Mouse (Mus musculus) limb, embryonic 12.5 days (tissue): ENCODE data around the gene Map1b. TPM values are rescaled to one million over a fixed set of nuclear protein-coding genes. Genes with fewer than 3 reads are reported as not detected.

Experiments
- ATAC-seq: fragments of 200-750 bp; cut with Nextera tagmentation; 2 replicates; pipeline ENCODE4 v1.8.0; 2017; ENCODE audit warnings: low read depth, moderate TSS enrichment; ENCODE audit not compliant: insufficient number of reproducible peaks, insufficient read depth, low FRiP score, low TSS enrichment
- H3K27ac ChIP-seq: fragments of 300-500 bp; sonication (generic); 2 replicates; pipeline ENCODE4 v1.5.1; 2016; ENCODE audit warnings: mild to moderate bottlenecking, moderate library complexity
- H3K27me3 ChIP-seq: fragments of 300-500 bp; sonication (generic); 2 replicates; pipeline ENCODE4 v1.6.1; 2016; ENCODE audit warnings: mild to moderate bottlenecking, moderate library complexity
- H3K36me3 ChIP-seq: fragments of 300-500 bp; sonication (generic); 2 replicates; pipeline ENCODE4 v1.6.1; 2016; ENCODE audit warnings: mild to moderate bottlenecking, moderate library complexity
- H3K4me1 ChIP-seq: fragments of 300-500 bp; sonication (generic); replicated peaks from 2 replicates; pipeline ENCODE4 v1.6.1; 2016
- H3K4me2 ChIP-seq: fragments of 300-500 bp; sonication (generic); 2 replicates; pipeline ENCODE4 v1.6.1; 2016; ENCODE audit warnings: mild to moderate bottlenecking, moderate library complexity
- H3K4me3 ChIP-seq: fragments of 300-500 bp; sonication (generic); replicated peaks from 2 replicates; pipeline ENCODE4 v1.5.1; 2016; ENCODE audit warnings: mild to moderate bottlenecking
- H3K9ac ChIP-seq: fragments of 300-500 bp; sonication (generic); replicated peaks from 2 replicates; pipeline ENCODE4 v1.6.1; 2016; ENCODE audit warnings: mild to moderate bottlenecking, moderate library complexity
- H3K9me3 ChIP-seq: fragments of 300-500 bp; sonication (generic); 2 replicates; pipeline ENCODE4 v1.6.1; 2016; ENCODE audit warnings: mild to moderate bottlenecking, moderate library complexity
- WGBS: fragments of 180-500 bp; shearing (Covaris S2); methylation state at CpG from one replicate; pipeline ENCODE4 v1.1.7; 2016; 5-methylcytosine and 5-hydroxymethylcytosine counted together
- polyA plus RNA-seq: library from polyadenylated mRNA; unstranded; fragments of >200 nt; fragmentation: Nextera tagmentation; extraction: Ambion mirVana; gene quantifications from 2 replicates; pipeline ENCODE4 v1.2.1, GENCODE M21; 2016

The Map1b gene
- polyA plus RNA-seq, 1 experiment from 2014 or later = 137 TPM

DNA sequence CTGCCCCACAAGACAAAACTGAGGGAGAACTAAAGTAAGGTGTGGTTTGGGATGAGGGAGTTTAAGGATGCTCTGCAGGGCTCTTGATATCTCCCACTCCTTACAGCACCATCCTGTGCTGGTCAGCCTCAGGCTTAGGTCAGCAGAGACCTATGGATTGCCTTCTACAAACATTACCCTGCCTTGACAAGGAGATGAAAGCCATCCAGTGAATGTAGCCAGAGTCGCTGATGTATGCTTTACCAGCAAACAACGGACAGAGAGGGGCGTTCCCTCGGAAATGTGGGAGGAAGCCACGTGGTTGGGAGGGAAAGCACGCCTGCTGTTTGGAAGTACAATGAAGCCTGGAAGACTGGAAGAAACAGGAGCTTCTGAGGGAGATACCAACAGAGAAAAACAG lies 71.5 kb downstream of the Map1b start:
- H3K4me1 ChIP-seq = peaks cover 53% of the 10 kb centered on the region
- no peaks in the 10 kb centered on the region for H3K9me3 ChIP-seq
- H3K4me3 ChIP-seq = no peak overlapping the region
- ATAC-seq = no peak
- H3K4me2 ChIP-seq = peak overlapping the region; percentile 23; the same call in 1 of the 2 replicates
- 5% methylated on average over 6 of the region's 6 CpGs for WGBS
- H3K36me3 ChIP-seq = peaks cover 13% of the 10 kb centered on the region
- no peak overlapping the region for H3K27ac ChIP-seq
- no peak overlapping the region for H3K9ac ChIP-seq
- H3K27me3 ChIP-seq = no peaks in the 10 kb centered on the region

DNA sequence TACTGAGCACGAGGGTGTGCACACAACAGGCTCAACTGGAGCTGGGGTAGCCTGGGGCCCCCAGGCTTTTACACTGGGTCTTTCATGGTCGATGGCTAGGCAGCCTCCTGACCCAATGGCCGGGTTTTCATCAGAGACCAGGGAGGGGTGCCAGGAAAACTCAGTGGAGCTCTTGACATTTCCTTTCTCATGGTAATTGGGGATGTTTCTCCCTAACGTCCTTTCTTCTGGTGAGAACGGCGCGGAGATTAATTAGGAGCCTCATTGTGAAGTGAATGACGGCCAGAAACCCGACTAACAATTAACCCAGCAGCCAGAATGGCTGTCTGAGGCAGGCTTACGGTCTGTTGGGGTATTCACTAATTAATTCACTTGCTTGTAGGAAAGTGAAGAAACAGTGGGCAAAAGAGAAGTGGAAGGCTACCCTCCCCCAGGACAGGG lies 71.9 kb downstream of the Map1b start:
- Histone ChIP-seq H3K36me3 (peaks cover 17% of the 10 kb centered on the region), H3K4me2 (peak overlapping the region; percentile 23; the same call in 1 of the 2 replicates), H3K27ac (0 out of 2 replicates have a peak overlapping the region, but pooled peaks have one; percentile 25), H3K9me3 (no peaks in the 10 kb centered on the region), H3K27me3 (no peaks in the 10 kb centered on the region), H3K4me1 (peaks cover 49% of the 10 kb centered on the region), H3K4me3 (no peak overlapping the region), H3K9ac (no peak overlapping the region)
- 15% methylated on average over 10 of the region's 10 CpGs for WGBS
- no peak for ATAC-seq

DNA sequence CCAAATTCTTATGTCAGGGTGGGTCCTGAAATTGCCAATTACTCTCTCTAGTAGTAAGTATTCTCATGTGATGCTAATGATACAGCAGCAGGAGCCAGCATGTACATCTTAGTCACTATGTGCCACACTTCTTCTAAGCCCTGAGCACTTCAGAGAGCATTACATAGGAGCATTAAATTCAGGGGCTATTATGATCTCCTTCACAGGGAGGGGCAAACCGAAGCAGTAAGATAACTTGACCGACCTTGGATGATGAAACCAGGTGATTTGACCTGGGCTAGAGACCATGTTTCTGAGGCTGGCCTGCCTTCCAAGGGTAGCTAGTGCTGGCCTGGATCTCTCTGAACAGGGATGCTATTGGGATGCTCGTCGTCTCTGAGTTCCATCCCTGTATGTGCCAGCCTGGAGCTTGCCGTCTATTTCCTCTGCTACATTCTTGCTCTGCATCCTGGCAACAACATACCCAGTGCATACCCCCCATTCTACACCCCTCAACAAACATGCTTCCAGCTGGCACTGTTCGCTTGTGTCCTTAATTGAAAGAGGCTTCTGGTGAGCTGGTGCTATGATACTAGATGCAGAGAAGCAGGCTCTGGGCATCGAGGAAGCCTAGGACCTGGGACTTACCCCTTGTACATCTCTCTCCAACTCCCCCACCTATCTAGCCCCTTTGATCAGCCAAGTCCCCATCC lies 72.7 kb downstream of the Map1b start:
- Histone ChIP-seq H3K36me3 (peaks cover 18% of the 10 kb centered on the region), H3K4me3 (no peak overlapping the region), H3K9me3 (no peaks in the 10 kb centered on the region), H3K27me3 (no peaks in the 10 kb centered on the region), H3K27ac (no peak overlapping the region), H3K4me1 (peaks cover 42% of the 10 kb centered on the region), H3K9ac (no peak overlapping the region), H3K4me2 (no peak overlapping the region)
- WGBS = 89% methylated on average over 7 of the region's 7 CpGs
- ATAC-seq = no peak

DNA sequence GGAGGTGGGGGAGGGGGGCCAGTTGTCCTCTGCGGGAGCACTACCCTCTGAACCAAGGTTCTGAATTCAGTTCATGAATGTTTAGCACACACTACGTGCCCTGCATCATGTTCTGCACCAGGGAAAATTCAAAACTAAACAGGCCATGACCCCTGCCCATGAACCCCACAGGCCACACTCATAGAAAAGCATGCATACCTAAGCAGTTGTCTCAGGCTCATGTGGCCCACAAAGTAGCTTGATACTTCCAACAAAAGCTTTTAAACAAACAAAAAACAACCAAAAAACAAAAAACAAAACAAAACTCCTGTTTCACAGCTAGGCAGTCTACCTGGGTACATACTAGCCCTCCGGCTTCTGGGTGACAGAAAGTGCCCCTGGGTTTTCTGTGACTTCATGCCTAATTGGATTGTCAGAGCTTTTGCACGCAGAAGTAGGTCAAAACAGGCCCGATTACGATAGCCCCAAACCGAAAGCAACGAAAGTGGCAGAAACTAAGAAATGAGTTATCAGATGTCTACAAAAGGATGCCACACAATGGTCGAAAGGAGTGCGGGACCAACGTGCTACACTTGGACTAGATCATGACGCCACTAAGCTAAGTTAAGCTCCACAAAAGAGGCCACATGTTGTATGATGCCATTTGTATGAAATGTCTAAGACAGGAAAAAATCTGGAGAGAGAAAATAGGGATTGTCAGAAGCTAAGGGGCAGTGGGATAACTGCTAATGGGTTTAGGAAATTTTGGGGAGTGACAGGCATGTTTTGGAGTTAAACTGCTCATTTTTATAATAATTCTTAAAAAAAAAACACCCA lies 73.7 kb downstream of the Map1b start:
- Histone ChIP-seq H3K9me3 (no peaks in the 10 kb centered on the region), H3K4me2 (no peak overlapping the region), H3K27me3 (no peaks in the 10 kb centered on the region), H3K36me3 (peaks cover 19% of the 10 kb centered on the region), H3K4me1 (peaks cover 35% of the 10 kb centered on the region), H3K9ac (no peak overlapping the region), H3K27ac (peak overlapping the region; percentile 71), H3K4me3 (no peak overlapping the region)
- 78% methylated on average over 12 of the region's 12 CpGs for WGBS
- no peak for ATAC-seq

DNA sequence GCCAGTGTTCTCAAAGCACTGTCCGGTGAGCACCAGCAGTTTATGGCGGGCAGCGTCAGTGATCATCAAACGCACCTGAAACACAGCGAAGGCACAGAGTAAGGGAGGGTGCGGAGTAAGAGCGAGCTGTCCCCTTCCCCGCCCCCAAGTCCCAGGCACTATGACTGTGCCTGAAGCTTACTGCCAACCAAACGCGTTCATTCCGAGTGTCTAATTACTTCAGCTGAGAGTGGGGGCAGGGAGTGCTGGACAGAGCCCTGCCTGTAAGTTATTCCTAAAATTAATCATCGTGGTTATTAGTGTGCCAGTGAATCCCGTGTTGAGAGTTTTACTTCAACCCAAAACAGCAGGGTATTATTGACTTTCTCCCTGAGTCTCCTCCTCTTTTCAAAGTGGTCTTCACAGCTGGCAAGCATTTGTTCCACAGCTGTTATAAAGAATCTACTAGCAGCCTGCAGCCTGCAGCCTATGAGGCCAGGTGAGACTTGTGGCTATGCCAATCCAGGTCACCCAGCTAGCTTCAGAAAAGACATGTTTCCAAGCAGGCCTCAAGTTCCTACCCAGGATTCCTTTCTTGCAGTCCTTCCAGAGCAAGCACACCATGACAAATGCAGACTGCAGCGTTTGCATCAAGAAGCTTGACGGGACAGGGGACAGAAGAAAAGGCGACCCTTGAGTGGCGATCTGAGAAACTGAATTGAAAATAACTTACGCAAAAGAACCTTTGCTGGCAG lies 74.5 kb downstream of the Map1b start:
- H3K27ac ChIP-seq = peak overlapping the region; percentile 71
- H3K9ac ChIP-seq = no peak overlapping the region
- peaks cover 23% of the 10 kb centered on the region for H3K36me3 ChIP-seq
- H3K27me3 ChIP-seq = no peaks in the 10 kb centered on the region
- peaks cover 32% of the 10 kb centered on the region for H3K4me1 ChIP-seq
- ATAC-seq = peak; percentile 58; the same call in 1 of the 2 replicates
- WGBS = 44% methylated on average over 18 of the region's 18 CpGs
- peak overlapping the region; percentile 6; the same call in 1 of the 2 replicates for H3K4me2 ChIP-seq
- no peak overlapping the region for H3K4me3 ChIP-seq
- H3K9me3 ChIP-seq = no peaks in the 10 kb centered on the region

DNA sequence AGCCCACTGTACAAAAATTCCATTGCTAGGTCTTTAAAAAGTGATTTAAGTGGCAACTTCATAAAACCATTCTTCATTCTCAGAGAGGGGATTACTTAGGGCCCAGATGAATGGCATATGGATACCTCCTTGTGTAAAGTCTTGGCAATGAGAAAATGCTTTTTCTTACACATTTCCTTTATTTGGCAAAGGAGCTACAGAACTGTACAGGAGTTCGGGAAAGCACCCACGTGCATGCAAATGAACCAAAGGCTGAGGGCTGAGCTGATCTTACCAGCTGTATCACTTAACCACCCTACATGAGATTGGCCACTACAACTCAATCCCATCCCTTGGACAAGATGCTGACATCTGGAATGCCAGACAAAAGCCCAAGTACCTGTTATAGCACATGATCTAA lies 76.1 kb downstream of the Map1b start:
- WGBS = 89% methylated on average over 2 of the region's 2 CpGs
- no peak overlapping the region for H3K4me2 ChIP-seq
- H3K4me1 ChIP-seq = peaks cover 29% of the 10 kb centered on the region
- H3K36me3 ChIP-seq = peaks cover 28% of the 10 kb centered on the region
- H3K9ac ChIP-seq = no peak overlapping the region
- no peaks in the 10 kb centered on the region for H3K9me3 ChIP-seq
- no peak for ATAC-seq
- H3K27ac ChIP-seq = no peak overlapping the region
- no peak overlapping the region for H3K4me3 ChIP-seq
- no peaks in the 10 kb centered on the region for H3K27me3 ChIP-seq

DNA sequence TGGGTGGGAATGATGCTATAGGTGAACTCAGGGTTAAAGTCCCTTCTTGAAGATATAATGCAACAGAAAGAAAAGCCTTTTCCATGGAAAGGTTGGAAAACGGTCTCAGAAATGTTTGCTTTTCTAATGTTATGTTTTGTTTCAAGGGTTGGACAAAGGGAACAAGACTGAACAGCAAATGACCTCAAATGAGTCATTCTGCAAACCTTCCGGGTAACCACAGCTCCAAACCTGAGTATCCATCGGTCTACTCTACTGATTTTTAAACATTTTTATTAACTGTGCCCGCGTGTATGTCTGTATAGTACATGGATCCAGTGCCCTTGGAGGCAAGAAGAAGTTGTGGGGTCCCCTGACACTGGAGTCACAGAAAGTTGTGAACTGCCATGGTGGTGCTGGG lies 77.0 kb downstream of the Map1b start:
- 96% methylated on average over 5 of the region's 5 CpGs for WGBS
- no peak for ATAC-seq
- H3K27ac ChIP-seq = no peak overlapping the region
- H3K27me3 ChIP-seq = no peaks in the 10 kb centered on the region
- no peak overlapping the region for H3K9ac ChIP-seq
- peaks cover 36% of the 10 kb centered on the region for H3K36me3 ChIP-seq
- H3K4me3 ChIP-seq = no peak overlapping the region
- H3K4me2 ChIP-seq = no peak overlapping the region
- no peaks in the 10 kb centered on the region for H3K9me3 ChIP-seq
- peaks cover 21% of the 10 kb centered on the region for H3K4me1 ChIP-seq

DNA sequence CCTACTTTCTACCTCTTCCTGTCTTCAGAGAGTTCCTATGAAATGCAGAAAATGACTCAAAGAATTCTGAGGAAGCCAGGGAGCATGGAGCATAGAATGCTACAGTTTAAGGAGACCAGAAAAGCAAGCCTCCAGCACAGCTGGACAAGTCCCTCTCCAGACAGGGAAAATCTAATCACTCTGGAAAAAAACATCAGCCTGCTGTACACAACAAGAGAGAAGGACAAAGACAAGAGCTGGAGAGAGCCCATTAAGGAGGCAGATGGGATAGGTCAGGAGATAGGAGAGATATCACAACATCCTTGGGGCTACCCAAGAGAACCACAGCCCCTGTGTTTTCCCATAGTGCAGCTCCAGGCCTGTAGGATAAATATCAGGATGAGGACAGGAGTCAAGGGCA lies 79.3 kb downstream of the Map1b start:
- no peak overlapping the region for H3K9ac ChIP-seq
- no peaks in the 10 kb centered on the region for H3K27me3 ChIP-seq
- no peak overlapping the region for H3K27ac ChIP-seq
- H3K36me3 ChIP-seq = peaks cover 59% of the 10 kb centered on the region
- no peak overlapping the region for H3K4me2 ChIP-seq
- H3K9me3 ChIP-seq = no peaks in the 10 kb centered on the region
- H3K4me1 ChIP-seq = peaks cover 10% of the 10 kb centered on the region
- H3K4me3 ChIP-seq = no peak overlapping the region
- no peak for ATAC-seq

DNA sequence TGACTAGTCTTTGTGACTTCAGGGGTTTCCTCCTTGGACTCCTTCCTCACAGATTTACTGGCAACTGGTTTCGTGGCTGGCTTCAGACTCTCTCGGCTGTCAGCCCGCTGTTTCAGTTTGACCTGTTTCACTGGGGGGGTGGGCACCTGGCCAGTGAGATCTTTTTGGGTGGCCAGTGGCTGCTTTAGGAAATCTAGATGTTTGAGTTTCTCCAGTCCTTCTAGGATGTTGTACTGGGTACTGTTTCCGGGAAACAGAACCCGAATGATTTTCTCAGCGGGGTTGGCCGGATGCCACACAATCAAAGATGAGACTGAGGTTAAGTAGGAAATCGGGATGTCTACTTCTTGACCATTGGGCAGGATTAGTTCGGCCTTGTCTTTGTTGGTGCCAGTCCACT lies 81.8 kb downstream of the Map1b start:
- no peak overlapping the region for H3K4me2 ChIP-seq
- no peak for ATAC-seq
- H3K4me3 ChIP-seq = no peak overlapping the region
- H3K27ac ChIP-seq = no peak overlapping the region
- no peaks in the 10 kb centered on the region for H3K27me3 ChIP-seq
- no peaks in the 10 kb centered on the region for H3K4me1 ChIP-seq
- H3K9ac ChIP-seq = no peak overlapping the region
- H3K9me3 ChIP-seq = no peaks in the 10 kb centered on the region
- 96% methylated on average over 9 of the region's 9 CpGs for WGBS
- peaks cover 68% of the 10 kb centered on the region for H3K36me3 ChIP-seq

DNA sequence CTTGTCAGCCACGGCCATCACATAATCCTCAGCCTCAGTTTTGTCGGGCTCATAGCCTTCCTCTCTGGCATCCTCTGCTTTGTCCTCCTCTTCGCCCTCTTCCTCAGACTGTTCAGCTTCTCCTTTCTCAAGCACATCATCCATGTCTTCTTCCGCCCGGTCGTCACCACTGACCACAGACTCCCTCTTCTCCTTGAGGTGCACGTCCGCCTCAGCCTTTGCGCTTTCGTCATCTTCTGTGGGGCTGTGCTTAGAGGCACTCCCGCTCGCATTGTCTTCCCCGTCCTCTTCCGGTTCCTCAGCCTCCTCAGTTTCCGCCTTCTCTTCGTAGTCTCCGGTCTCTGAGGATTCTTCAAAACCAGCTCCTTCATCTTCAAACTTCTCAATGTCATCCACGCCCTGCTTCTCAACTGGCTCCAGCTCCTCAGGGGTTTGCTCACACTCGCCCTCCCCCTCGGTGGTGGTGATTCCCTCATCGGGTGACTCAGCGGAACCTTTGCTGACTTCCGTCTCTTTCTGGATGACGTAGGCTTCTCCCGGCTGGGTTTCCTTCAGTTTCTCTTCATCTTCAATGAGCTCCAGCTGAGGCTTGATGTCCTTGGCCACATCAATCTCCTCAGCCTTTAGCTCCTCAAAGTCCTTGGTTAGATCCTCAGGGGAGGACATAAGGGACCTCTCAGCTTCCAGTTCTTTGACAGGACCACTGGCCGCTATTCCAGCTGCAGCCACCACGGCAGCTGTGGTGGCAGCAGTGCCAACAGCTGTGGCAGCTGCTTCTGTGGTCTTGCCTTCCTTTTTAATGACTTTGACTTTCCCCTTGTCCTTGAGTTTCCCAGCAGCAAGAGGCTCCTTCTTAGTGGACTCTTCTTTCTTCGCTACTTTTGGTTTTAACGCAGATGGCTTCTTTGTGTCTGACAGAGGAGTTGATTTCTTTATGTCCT lies 83.0 kb downstream of the Map1b start:
- Histone ChIP-seq H3K4me3 (no peak overlapping the region), H3K9ac (no peak overlapping the region), H3K36me3 (peaks cover 74% of the 10 kb centered on the region), H3K27ac (no peak overlapping the region), H3K27me3 (no peaks in the 10 kb centered on the region), H3K4me2 (no peak overlapping the region), H3K4me1 (no peaks in the 10 kb centered on the region), H3K9me3 (no peaks in the 10 kb centered on the region)
- ATAC-seq = no peak
- WGBS = 93% methylated on average over 29 of the region's 29 CpGs
